Mouse (Mus musculus) hindbrain, embryonic 15.5 days (tissue): Measurements from ENCODE around the gene Cracr2a. TPM values are rescaled to one million over a fixed set of nuclear protein-coding genes. Genes with fewer than 3 reads are reported as not detected.

Experiments used
- ATAC-seq: fragments of 200-750 bp; cut with Nextera tagmentation; 2 replicates; pipeline ENCODE4 v1.8.0; 2017; ENCODE audit warnings: low read depth, moderate number of reproducible peaks, moderate TSS enrichment; ENCODE audit not compliant: low FRiP score
- H3K27ac ChIP-seq: fragments of 300-500 bp; sonication (generic); replicated peaks from 2 replicates; pipeline ENCODE4 v1.5.1; 2015; ENCODE audit warnings: mild to moderate bottlenecking, inconsistent platforms
- H3K27me3 ChIP-seq: fragments of 300-500 bp; sonication (generic); 2 replicates; pipeline ENCODE4 v1.6.1; 2015; ENCODE audit warnings: control low read depth, inconsistent platforms
- H3K36me3 ChIP-seq: fragments of 300-500 bp; sonication (generic); 2 replicates; pipeline ENCODE4 v1.6.1; 2015; ENCODE audit warnings: control low read depth, inconsistent platforms
- H3K4me1 ChIP-seq: fragments of 300-500 bp; sonication (generic); replicated peaks from 2 replicates; pipeline ENCODE4 v1.6.1; 2015; ENCODE audit warnings: control low read depth, inconsistent platforms
- H3K4me2 ChIP-seq: fragments of 300-500 bp; sonication (generic); 2 replicates; pipeline ENCODE4 v1.6.1; 2015; ENCODE audit warnings: moderate library complexity, mild to moderate bottlenecking, inconsistent platforms
- H3K4me3 ChIP-seq: fragments of 300-500 bp; sonication (generic); 2 replicates; pipeline ENCODE4 v1.5.1; 2015; ENCODE audit warnings: mild to moderate bottlenecking, inconsistent platforms
- H3K9ac ChIP-seq: fragments of 300-500 bp; sonication (generic); 2 replicates; pipeline ENCODE4 v1.6.1; 2015; ENCODE audit warnings: inconsistent platforms
- H3K9me3 ChIP-seq: fragments of 300-500 bp; sonication (generic); 2 replicates; pipeline ENCODE4 v1.6.1; 2016; ENCODE audit warnings: control low read depth, inconsistent platforms
- WGBS: fragments of 180-500 bp; shearing (Covaris S2); methylation state at CpG from one replicate; pipeline ENCODE4 v1.1.7; 2015; 5-methylcytosine and 5-hydroxymethylcytosine counted together
- polyA plus RNA-seq: library from polyadenylated mRNA; unstranded; fragments of >200 nt; fragmentation: Nextera tagmentation; extraction: Ambion mirVana; gene quantifications from 2 replicates; pipeline ENCODE4 v1.2.1, GENCODE M21; 2015

The Cracr2a gene
- polyA plus RNA-seq, 1 experiment from 2014 or later = 0.82 TPM

DNA sequence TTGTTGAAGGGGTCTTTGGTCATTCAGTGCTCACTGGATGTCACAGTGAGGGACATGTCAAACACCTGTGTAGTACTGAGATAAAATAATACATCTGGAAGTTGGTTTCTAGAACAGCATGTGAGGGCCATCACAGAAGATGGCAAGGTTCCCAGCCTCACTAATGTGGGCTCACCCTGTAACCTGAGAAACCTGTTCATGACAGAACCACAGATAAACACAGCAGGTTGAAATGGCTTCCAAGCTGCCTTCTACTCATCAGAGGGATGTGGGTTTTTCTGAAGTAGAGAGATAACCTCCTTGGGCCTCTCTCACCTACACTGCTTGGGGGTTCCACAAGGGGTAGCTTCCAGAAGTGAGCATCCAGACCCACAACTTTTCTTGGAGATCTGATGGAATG, 48.5 kb downstream of the Cracr2a start:
- ATAC-seq = no peak
- Histone ChIP-seq H3K4me2 (no peak overlapping the region), H3K9ac (no peak overlapping the region), H3K36me3 (no peaks in the 10 kb centered on the region), H3K4me3 (no peak overlapping the region), H3K4me1 (peaks cover 15% of the 10 kb centered on the region; the same call in 1 of the 2 replicates), H3K9me3 (no peaks in the 10 kb centered on the region), H3K27ac (no peak overlapping the region), H3K27me3 (no peaks in the 10 kb centered on the region)

DNA sequence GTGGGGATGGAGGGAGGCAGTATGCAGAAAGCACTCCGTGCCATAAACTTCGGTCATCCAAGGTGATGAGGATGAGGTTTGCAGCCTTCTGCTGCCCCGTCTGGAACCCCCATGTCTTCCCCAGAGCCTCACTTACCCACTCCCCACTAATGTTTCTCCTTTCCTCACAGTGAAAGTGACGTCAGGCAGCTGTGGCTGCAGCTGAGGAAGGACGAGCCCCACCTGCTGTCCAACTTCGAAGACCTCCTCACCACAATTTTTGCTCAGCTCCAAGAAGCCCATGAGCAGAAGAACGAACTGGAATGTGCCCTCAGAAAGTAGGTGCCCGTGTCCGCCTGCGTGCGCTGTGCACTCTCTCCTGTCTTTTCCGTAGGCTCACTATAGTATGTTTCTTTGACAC, 50.1 kb downstream of the Cracr2a start:
- Histone ChIP-seq H3K4me3 (no peak overlapping the region), H3K9me3 (no peaks in the 10 kb centered on the region), H3K4me1 (0 out of 2 replicates have a peak, but pooled peaks cover 10% of the 10 kb centered on the region), H3K36me3 (no peaks in the 10 kb centered on the region), H3K27ac (no peak overlapping the region), H3K9ac (no peak overlapping the region), H3K27me3 (no peaks in the 10 kb centered on the region), H3K4me2 (no peak overlapping the region)
- no peak for ATAC-seq
- 84% methylated on average over 12 of the region's 12 CpGs for WGBS

- no peak overlapping the region for H3K27ac ChIP-seq
- WGBS = 33% methylated on average over 13 of the region's 13 CpGs
- H3K9ac ChIP-seq = no peak overlapping the region
- no peaks in the 10 kb centered on the region for H3K9me3 ChIP-seq
- no peak overlapping the region for H3K4me3 ChIP-seq
- H3K4me1 ChIP-seq = 0 out of 2 replicates have a peak, but pooled peaks cover 10% of the 10 kb centered on the region
- no peaks in the 10 kb centered on the region for H3K27me3 ChIP-seq
- H3K4me2 ChIP-seq = 0 out of 2 replicates have a peak overlapping the region, but pooled peaks have one; percentile 23
- H3K36me3 ChIP-seq = no peaks in the 10 kb centered on the region
- ATAC-seq = peak; percentile 71
These were observed 53.2 kb downstream of the Cracr2a start for GRCm38 (mm10) chr6:127614083-127614984.

GRCm38 (mm10) chr6:127616623-127617022, 55.5 kb downstream of the Cracr2a start:
- no peaks in the 10 kb centered on the region for H3K27me3 ChIP-seq
- 86% methylated on average over 1 of the region's 1 CpGs for WGBS
- no peak for ATAC-seq

DNA sequence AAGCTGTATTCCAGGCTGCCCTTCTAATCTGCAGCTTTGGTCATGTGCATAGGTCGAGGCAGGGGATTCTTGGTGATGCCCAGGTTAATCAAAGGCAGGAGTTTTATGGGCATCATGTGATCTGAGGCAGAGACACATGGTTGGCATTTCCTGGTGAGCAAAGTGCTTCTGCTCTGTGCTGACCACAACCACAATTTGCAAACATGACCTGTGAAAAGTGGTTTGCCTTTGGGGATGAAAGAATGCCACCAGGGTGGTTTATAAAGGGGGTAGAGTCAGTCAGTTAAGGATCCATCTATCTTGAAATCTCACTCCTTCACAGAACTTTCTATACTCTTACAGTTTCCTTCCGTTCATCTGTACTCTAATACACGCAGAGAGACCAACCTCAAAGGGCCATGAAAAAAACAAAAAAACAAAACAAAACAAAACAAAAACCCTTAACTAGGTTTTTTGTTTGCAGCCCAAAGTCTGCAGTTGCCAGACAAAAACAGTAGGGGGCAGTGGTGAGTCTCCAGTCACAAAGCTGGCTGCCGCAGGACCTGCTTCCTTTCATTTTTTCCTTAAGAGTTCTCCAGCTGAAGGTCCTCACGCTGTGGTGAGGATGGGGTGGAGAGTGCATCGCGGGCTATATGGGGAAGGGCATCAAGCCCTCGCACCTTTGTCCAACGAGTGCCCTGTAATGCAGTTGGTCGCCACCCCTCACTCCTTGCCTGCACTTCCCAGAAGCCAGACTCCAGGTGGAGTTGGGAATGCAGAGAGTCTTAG, 56.3 kb downstream of the Cracr2a start:
- 32% methylated on average over 10 of the region's 10 CpGs for WGBS
- no peaks in the 10 kb centered on the region for H3K36me3 ChIP-seq
- H3K4me2 ChIP-seq = peak overlapping the region; percentile 22; the same call in 1 of the 2 replicates
- H3K27ac ChIP-seq = no peak overlapping the region
- no peak overlapping the region for H3K4me3 ChIP-seq
- H3K9ac ChIP-seq = no peak overlapping the region
- 0 out of 2 replicates have a peak, but pooled peaks cover 10% of the 10 kb centered on the region for H3K4me1 ChIP-seq
- H3K27me3 ChIP-seq = no peaks in the 10 kb centered on the region
- no peaks in the 10 kb centered on the region for H3K9me3 ChIP-seq
- ATAC-seq = no peak

More at GRCm38 (mm10) chr6:127616623-127617022, 55.5 kb downstream of the Cracr2a start:
- Histone ChIP-seq H3K36me3 (no peaks in the 10 kb centered on the region), H3K27ac (no peak overlapping the region), H3K4me3 (no peak overlapping the region), H3K9me3 (no peaks in the 10 kb centered on the region), H3K4me2 (no peak overlapping the region), H3K4me1 (0 out of 2 replicates have a peak, but pooled peaks cover 10% of the 10 kb centered on the region), H3K9ac (no peak overlapping the region)

DNA sequence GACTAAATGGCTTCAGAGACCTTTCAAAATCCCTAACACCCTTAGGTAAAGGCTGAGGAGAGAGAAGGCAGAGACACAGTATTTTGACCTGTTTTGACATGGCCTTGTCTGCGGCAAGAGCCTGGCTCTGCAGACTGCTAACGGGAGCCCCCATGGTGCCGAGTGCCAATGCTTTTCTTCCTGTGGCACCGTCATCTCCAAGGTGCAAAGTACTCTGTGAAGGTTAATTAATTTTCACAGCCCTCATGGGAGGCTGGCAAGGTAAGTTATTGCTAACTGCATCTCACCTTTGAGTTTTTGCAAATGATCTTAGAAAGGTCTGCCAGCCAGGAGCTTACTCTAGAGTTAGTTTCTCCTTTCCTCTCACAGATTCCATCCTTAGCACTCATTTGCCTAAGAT, 57.5 kb downstream of the Cracr2a start:
- ATAC-seq = no peak
- H3K4me3 ChIP-seq = no peak overlapping the region
- no peaks in the 10 kb centered on the region for H3K27me3 ChIP-seq
- no peak overlapping the region for H3K4me2 ChIP-seq
- WGBS = 71% methylated on average over 4 of the region's 4 CpGs
- H3K4me1 ChIP-seq = 0 out of 2 replicates have a peak, but pooled peaks cover 10% of the 10 kb centered on the region
- H3K27ac ChIP-seq = no peak overlapping the region
- H3K9me3 ChIP-seq = no peaks in the 10 kb centered on the region
- no peaks in the 10 kb centered on the region for H3K36me3 ChIP-seq
- no peak overlapping the region for H3K9ac ChIP-seq

DNA sequence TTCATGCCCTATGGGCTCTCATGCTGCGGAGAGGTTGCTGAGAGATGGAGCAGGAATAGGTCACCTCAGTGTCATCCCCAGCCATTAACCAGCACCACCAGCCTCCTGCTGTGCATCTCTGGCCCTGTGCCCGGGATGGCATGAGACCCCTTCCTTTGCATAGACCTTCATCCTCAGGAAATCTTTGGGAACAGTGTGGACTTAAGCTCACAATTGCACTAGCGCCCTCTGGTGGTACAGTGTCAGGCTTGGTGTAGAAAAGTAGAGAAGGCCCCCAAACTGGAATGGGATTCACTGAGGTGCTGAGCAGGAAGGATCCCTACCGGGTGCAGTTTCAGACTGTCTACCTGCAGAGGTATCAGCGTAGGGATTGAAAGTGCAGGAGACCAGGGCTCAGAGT, 64.0 kb downstream of the Cracr2a start:
- peak; percentile 43; the same call in 1 of the 2 replicates for ATAC-seq

GRCm38 (mm10) chr6:127627453-127627852, 66.3 kb downstream of the Cracr2a start:
- no peak overlapping the region for H3K4me2 ChIP-seq
- H3K27me3 ChIP-seq = no peaks in the 10 kb centered on the region
- no peak overlapping the region for H3K4me3 ChIP-seq
- H3K9me3 ChIP-seq = no peaks in the 10 kb centered on the region
- no peaks in the 10 kb centered on the region for H3K36me3 ChIP-seq
- peak; percentile 52 for ATAC-seq
- 17% methylated on average over 9 of the region's 9 CpGs for WGBS
- H3K9ac ChIP-seq = no peak overlapping the region
- H3K27ac ChIP-seq = no peak overlapping the region
- H3K4me1 ChIP-seq = peaks cover 9% of the 10 kb centered on the region

More for the DNA sequence above, 64.0 kb downstream of the Cracr2a start:
- 33% methylated on average over 5 of the region's 5 CpGs for WGBS
- H3K4me1 ChIP-seq = peaks cover 9% of the 10 kb centered on the region
- no peaks in the 10 kb centered on the region for H3K9me3 ChIP-seq
- no peaks in the 10 kb centered on the region for H3K27me3 ChIP-seq
- H3K27ac ChIP-seq = no peak overlapping the region
- no peak overlapping the region for H3K9ac ChIP-seq
- H3K4me2 ChIP-seq = no peak overlapping the region
- H3K4me3 ChIP-seq = no peak overlapping the region
- no peaks in the 10 kb centered on the region for H3K36me3 ChIP-seq

DNA sequence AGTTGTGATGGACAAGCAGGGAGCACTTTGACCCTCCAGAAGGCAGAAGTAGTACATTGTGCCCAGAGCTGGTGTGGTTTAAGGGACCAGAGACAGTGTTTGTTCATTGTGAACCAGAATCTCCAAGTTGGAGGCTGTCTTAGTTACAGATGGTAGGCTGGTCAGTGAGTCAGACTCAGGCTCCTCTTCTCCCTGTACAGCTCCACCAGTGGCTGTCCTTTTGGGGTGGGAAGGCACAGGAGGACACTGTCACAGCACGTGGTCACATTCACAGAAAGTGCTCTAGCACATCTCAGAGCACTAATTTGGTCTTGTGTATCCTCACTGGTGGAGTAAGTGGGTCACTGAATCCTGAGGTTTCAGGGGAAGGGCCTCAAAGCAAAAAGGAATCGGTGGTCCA, 68.1 kb downstream of the Cracr2a start:
- no peak overlapping the region for H3K9ac ChIP-seq
- H3K36me3 ChIP-seq = no peaks in the 10 kb centered on the region
- H3K4me3 ChIP-seq = no peak overlapping the region
- peaks cover 9% of the 10 kb centered on the region for H3K4me1 ChIP-seq
- no peak overlapping the region for H3K27ac ChIP-seq
- H3K27me3 ChIP-seq = no peaks in the 10 kb centered on the region
- 89% methylated on average over 2 of the region's 2 CpGs for WGBS
- H3K4me2 ChIP-seq = no peak overlapping the region
- no peak for ATAC-seq
- no peaks in the 10 kb centered on the region for H3K9me3 ChIP-seq

- Histone ChIP-seq H3K27me3 (no peaks in the 10 kb centered on the region), H3K9ac (no peak overlapping the region), H3K36me3 (no peaks in the 10 kb centered on the region), H3K4me2 (no peak overlapping the region), H3K9me3 (no peaks in the 10 kb centered on the region), H3K27ac (no peak overlapping the region), H3K4me3 (no peak overlapping the region), H3K4me1 (peaks cover 8% of the 10 kb centered on the region)
- no peak for ATAC-seq
- 78% methylated on average over 2 of the region's 2 CpGs for WGBS
These were observed 73.7 kb downstream of the Cracr2a start for GRCm38 (mm10) chr6:127634858-127635257.

- Histone ChIP-seq H3K4me3 (no peak overlapping the region), H3K4me1 (peaks cover 8% of the 10 kb centered on the region), H3K27me3 (no peaks in the 10 kb centered on the region), H3K27ac (no peak overlapping the region), H3K9me3 (no peaks in the 10 kb centered on the region), H3K9ac (no peak overlapping the region), H3K36me3 (no peaks in the 10 kb centered on the region), H3K4me2 (no peak overlapping the region)
- peak; percentile 24; the same call in 1 of the 2 replicates for ATAC-seq
- WGBS = 41% methylated on average over 9 of the region's 9 CpGs
These were observed 74.5 kb downstream of the Cracr2a start for GRCm38 (mm10) chr6:127635462-127636189.
